Mouse (Mus musculus) liver (tissue): ENCODE results near the gene Smg1.

Experiments used
- DNase-seq: peaks from one replicate; pipeline ENCODE4 v3.0.0-alpha.2; 2020; ENCODE audit warnings: mixed read lengths

The Smg1 gene

GRCm38 (mm10) chr7:118243453-118244385 is at the start of gene Smg1:
TSS of gene Smg1 (minus strand) at chr7:118243670.
- DNase-seq, result peak; percentile 100

GRCm38 (mm10) chr7:118283186-118283585 is 39.7 kb upstream of the Smg1 start:
- DNase-seq, result no peak

GRCm38 (mm10) chr7:118282543-118282942 is 39.1 kb upstream of the Smg1 start:
- no peak for DNase-seq

- peak; percentile 13 for DNase-seq
Measured at GRCm38 (mm10) chr7:118279521-118279920, 36.1 kb upstream of the Smg1 start.

GRCm38 (mm10) chr7:118277335-118277910 is 34.0 kb upstream of the Smg1 start:
- no peak for DNase-seq

GRCm38 (mm10) chr7:118276684-118277334 is 33.3 kb upstream of the Smg1 start:
- DNase-seq, result no peak

- no peak for DNase-seq
Measured at GRCm38 (mm10) chr7:118275265-118275664, 31.8 kb upstream of the Smg1 start.

- DNase-seq, result no peak
Measured at GRCm38 (mm10) chr7:118274851-118275250, 31.4 kb upstream of the Smg1 start.

- DNase-seq, result no peak
Measured at GRCm38 (mm10) chr7:118274169-118274568, 30.7 kb upstream of the Smg1 start.

GRCm38 (mm10) chr7:118266099-118266498 is 22.6 kb upstream of the Smg1 start:
- DNase-seq, result peak; percentile 9

GRCm38 (mm10) chr7:118263606-118264005 is 20.1 kb upstream of the Smg1 start:
- DNase-seq, result no peak

- no peak for DNase-seq
Measured at GRCm38 (mm10) chr7:118262409-118262808, 18.9 kb upstream of the Smg1 start.

GRCm38 (mm10) chr7:118259676-118260305 is 16.3 kb upstream of the Smg1 start:
- DNase-seq, result no peak

- DNase-seq, result no peak
Measured at GRCm38 (mm10) chr7:118258451-118258850, 15.0 kb upstream of the Smg1 start.

- no peak for DNase-seq
Measured at GRCm38 (mm10) chr7:118256740-118257139, 13.3 kb upstream of the Smg1 start.

GRCm38 (mm10) chr7:118254460-118254859 is 11.0 kb upstream of the Smg1 start:
- DNase-seq, result no peak

- DNase-seq, result no peak
Measured at GRCm38 (mm10) chr7:118254015-118254414, 10.5 kb upstream of the Smg1 start.

- DNase-seq, result no peak
Measured at GRCm38 (mm10) chr7:118252979-118253378, 9.5 kb upstream of the Smg1 start.

GRCm38 (mm10) chr7:118252349-118252748 is 8.9 kb upstream of the Smg1 start:
- DNase-seq, result no peak

GRCm38 (mm10) chr7:118251392-118252170 is 8.1 kb upstream of the Smg1 start:
- DNase-seq, result no peak

- DNase-seq, result no peak
Measured at GRCm38 (mm10) chr7:118250482-118251160, 7.2 kb upstream of the Smg1 start.

- no peak for DNase-seq
Measured at GRCm38 (mm10) chr7:118249563-118249962, 6.1 kb upstream of the Smg1 start.
